Mouse (Mus musculus): Measurements from ENCODE around the gene Haus7.
"Not testable (repeated sequence)": the region's sequence is repeated elsewhere in the genome, so short reads cannot be mapped to it uniquely, and the experiment has no call there.

The Haus7 gene

DNA sequence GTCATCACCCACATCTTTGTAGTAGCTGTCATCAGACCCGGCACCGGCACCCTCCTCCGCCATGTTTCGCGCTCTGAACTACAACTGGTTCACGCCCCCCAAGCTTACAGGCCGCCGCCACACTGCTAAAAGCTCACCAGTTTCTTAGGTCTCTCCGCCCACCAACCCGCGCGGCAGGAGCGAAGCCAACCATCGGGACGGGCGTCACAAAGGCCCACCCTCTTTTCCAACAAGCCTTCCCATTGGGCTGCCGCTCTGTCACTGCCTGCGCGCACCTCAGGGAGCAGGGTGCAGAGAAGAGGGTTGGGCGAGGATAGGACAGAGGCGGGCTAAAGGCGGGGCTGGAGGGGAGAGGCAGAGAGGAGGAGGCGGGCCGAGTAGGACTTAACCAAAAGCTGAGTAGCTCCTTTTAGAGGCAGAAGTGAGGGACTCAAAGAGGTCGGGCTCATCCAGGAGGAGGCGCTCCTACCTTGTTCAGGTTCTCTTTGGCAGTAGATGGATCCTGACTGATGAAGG is at the start of gene Haus7:
TSS of gene Haus7 (minus strand) at position 168 of the 516 bp plus-strand sequence.
- peak; percentile 91 for DNase-seq

DNA sequence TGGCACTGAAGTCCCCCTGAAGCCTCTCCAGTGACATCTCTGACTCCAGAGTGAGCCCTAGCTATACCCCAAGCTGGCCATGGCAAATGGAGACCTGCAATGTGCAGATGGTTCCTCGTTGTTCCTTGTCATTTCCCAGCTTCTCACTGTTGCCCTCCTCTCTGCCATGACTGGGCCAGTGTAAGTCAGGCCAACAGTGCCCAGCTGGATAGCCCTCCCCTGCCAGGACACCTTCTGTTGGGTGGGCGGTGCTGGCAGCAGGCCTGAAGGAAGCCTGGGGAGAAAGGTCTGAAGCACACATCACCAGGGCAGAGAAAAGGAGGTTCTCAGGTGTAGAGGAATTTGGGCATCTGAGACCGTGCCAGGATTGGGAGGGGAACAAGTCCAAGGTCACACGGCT is 47.7 kb upstream of the Haus7 start:
- no peak for DNase-seq

DNA sequence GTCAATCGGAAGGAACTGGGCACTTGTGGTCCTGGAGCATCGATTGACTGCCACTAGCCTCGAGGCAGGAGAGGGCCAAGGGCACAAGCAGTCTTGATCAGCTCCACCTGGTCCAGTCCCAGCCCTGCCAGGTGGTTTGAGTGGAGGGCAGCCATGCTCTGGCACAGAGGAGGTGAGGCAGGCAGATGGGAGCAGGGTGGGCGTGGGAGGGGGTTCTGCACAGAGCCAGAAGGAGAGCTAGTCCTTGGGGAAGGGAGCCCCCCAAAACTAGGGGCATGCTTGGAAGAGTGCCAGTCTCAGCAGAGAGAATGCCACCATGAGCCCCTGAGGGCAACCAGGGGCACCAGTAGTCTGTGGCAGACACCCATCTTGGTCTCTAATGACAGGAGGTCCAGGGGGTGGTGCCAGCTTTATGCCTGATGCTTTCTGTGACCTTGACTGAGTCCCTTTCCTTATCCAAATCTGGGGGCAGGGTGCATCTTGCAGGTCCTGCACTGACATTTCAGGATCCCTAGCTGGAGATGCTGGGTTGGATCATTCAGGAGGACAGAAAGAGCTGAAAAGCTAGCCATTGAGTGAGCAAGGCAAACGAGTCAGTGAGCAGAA is 46.4 kb upstream of the Haus7 start:
- DNase-seq = no peak

DNA sequence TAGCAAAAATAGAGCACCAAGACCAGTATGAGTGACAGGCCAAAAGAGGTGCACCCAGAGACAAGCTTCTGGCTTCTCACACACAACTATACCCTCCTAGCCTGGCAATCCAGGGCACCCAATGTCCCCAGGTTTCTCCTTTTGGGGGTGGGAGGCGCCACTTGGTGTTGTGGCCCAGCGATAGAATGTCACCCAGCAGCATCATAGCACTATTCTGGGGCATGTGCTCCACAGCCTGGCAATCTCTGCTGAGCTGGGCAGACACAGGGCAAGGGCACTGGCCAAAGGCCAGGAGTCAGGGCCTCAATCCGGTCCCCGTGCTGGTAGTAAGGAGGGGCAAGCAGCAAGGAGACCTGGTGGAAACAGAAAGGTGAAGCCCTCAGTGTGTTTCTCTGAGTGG is 37.9 kb upstream of the Haus7 start:
- DNase-seq = no peak

DNA sequence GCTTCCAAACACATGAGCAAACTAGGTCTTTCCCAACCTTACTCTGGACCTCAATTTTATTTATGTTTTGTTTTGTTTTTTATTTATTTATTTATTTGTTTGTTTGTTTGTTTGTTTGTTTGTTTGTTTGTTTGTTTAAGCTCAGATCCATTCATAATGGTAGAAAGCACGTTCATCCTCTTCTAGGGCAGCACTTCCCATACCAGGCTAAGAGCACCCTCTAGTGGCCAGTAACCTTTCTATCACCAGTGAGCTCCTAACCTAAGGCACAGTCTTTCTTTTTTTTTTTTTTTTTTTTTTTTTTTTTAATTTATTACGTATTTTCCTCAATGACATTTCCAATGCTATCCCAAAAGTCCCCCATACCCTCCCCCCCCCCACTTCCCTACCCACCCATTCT is 34.7 kb upstream of the Haus7 start:
- not testable (repeated sequence) for DNase-seq

DNA sequence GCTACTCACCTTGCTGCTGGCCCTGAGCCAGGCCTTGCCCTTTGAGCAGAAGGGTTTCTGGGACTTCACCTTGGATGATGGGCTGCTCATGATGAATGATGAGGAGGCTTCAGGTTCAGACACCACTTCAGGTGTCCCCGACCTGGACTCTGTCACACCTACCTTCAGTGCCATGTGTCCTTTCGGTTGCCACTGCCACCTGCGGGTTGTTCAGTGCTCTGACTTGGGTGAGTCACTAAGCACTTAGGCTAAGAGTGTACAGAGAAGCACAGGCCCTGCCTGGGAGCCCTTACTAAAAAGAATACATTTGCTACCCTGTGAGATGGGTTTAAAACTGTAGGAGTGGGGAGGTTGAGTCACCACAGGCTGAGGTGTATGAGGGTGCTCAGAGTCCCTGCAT is 32.0 kb upstream of the Haus7 start:
- no peak for DNase-seq

DNA sequence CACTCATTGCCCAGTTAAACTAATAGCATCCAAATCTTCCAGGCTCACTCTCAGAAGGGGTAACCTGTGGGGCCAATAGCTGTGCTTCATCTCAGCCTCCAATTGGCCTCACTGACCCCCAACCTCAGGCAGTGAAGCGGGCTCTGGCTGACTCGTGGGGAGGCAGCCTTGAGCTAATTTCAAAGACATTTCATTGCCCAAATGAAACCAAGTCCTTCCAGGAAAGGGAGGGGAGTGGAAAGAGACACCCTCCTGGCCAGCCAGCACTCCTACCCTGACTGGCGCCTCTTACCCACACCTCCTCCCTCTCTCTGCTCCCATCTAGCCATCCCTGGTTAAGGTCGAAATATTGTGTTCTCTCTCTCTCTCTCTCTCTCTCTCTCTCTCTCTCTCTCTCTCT is 31.3 kb upstream of the Haus7 start:
- no peak for DNase-seq

DNA sequence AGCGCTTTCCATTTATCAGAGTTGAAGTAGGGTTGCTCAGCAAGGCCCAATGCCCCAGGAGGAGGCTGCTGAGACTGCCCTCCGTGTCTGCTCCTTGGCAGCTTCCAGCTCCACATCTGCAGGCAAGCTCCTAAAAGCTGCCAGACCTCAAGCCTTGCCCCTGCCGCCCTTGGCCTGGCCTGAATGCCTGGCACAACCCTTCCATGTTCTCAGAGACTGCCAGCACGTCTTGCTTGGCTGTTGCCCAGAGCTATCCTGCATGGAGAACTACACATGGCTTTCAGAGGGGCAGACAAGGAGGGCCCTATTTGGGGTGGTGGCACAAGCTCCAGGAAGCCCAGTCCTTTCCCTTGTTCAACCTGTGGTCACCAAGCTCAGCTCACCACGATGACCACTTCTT is 28.1 kb upstream of the Haus7 start:
- DNase-seq = no peak

DNA sequence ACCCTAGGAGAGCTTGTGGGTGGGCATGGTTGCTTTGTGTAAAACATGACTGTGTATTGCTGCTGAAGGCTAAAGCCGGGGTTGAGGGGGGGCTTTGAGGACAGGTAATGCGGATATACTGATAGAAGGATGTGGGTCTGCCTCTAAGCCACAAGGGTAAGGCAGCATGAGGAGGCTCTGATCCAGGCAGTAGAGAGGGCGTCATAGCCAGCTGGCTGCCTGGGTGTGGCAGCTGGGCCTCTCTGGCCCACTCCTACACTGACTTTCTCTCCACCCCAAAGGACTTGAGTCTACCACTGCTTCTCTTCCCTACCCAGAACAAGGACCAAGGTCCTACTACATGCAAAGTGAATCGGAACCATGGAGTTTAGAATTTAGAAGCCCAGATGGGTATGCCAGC is 26.0 kb upstream of the Haus7 start:
- DNase-seq = no peak

DNA sequence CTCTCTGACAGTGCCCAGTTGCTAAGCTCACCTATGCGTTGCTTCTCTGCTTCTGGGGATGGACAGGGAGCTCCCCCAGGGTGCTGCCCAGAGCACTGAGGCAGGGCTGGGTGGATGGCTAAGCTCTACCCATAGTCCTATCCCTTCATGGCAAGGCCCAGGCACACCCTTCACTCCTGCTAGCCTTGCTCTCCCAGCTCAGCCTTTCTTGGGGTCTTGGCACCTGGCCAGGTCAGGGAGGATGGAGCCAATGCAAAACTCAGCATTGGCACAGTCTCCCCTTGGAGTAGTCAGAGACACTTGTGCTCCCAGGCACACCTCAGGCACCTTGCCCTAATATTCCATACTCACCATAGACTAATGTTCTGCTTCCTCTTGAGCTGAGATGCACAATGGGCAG is 25.2 kb upstream of the Haus7 start:
- no peak for DNase-seq

DNA sequence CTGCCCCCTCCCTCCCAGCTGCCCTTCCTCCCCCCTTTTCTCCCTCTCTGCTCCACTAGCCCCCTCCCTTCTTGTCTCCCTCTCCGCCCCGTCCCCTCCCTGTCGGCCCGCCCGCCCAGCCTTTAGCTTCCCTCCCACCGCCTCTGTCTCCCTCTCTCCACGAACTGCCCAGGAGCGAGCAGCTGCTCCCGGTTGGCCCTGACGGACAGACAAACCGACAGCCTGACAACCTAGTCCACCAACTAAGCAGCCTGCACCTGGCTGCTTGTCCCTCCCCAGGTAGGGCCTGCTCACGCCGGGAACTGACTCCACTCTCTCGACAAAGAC is 24.6 kb upstream of the Haus7 start, which contains the start of gene Bgn:
TSS of gene Bgn (plus strand) at position 119 of the 327 bp plus-strand sequence.
- no peak for DNase-seq

DNA sequence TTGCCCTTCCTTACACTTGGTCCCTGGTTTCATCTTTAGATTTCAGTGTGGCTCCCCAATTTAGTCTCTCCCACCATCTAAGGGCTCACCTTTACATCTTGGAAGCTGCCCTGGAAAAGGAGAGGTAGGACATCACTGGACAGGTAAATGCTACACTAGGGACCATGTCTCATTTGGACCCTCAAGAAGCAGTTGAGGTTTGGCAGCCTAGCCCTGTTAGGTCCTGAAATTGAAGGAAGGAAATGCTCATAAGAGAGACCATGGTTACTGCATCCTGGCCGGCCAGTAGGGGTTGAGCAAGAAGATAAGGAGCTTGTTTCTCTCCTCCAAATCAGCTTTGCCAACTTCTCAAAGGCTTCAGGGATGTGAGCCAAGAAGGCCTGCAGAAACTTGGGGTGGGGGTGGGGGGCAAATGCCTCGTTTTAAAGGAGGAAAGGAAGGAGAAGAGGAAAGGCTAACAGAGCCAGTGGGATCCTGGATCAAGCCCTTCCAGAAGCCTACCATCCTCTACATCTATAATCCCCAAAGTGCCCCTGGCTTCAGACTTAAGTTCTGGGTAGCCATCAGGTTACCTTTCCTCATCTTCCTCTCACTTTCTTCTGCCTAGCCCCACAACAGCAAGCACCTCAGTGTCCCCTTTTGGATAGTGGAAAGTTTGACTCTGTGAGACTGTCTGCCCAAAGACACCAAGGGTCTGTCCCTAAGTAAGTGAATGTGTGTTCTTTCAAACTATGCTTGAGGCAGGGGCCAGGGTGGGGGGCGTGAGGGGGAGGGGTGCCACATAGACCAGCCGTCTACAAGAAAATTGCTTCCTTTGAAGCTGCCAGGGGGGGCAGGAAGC is 24.0 kb upstream of the Haus7 start:
- no peak for DNase-seq

DNA sequence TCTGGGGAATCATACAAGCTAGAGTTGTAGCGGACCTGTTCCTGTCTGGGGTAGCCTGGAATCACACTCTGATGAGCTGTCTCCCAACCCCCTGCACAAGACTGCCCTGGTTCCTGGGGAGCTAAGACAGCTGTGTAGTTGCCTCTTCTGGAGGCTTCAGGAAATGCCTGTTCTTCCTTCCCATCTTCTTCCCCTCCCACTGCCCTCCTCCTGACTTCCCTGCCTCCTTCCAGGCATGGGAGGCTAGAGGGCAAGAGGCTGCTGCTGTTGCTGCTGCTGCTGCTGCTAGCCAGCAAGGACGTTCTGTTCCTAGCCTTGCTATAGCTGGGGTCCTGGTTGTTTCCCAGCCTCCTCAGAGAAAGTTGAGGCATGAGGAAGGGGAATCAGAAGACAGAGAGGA is 21.5 kb upstream of the Haus7 start:
- DNase-seq = no peak

DNA sequence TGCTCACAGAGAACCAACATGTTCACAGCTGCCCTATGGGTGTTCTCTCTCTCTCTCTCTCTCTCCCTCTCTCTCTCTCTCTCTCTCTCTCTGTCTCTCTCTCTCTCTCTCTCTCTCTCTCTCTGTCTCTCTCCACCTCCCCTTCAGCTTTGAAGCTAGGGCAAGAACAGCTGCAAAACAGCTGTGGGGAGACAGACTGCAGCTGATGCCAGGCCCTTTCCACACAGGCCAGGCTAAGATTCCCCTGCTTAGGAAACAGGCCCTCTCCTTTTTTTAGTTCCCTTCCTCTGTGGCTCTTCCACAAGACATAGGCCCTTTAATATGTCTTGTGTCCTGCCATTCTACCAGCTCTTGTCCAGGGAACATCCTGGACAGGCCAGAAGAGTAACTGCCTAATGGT is 20.8 kb upstream of the Haus7 start:
- DNase-seq = no peak

DNA sequence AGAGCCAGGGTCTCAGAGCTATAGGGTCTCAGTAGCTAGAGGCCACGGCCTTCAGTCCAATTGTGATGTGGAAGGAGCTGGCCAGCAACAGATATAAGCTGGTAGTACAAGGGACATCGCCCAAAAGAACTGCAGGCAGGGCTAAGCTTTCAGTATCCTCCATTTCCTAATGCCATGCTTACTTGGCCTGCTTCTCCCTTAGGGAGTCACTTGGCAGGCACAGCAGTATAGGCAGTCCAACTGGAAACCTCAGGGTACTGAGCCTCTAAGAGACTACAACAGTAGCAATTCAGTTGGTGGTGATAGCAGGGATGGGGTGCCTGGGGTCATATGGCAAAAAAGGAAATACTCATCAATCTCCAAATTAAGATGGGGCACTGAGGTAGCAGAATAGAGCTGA is 18.7 kb upstream of the Haus7 start:
- no peak for DNase-seq

DNA sequence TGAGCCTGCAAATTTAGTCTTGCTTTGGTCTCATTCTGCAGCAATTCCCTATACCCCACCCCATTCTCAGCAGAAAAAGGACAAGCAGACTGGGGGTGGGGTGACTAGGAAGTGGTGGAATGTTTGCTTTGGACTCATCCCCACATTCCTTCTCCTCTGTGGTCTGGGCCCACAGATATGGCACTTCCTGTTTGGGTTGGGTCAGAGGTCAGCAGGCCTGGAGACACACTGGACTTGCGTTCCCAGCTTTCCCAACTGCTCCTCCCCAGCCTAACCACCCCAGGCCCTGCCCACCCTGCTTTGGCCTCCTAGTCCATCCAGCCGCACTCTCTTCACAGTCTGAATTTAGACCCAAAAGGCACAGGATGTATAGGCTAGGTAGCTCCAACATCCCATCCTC is 17.8 kb upstream of the Haus7 start:
- no peak for DNase-seq

DNA sequence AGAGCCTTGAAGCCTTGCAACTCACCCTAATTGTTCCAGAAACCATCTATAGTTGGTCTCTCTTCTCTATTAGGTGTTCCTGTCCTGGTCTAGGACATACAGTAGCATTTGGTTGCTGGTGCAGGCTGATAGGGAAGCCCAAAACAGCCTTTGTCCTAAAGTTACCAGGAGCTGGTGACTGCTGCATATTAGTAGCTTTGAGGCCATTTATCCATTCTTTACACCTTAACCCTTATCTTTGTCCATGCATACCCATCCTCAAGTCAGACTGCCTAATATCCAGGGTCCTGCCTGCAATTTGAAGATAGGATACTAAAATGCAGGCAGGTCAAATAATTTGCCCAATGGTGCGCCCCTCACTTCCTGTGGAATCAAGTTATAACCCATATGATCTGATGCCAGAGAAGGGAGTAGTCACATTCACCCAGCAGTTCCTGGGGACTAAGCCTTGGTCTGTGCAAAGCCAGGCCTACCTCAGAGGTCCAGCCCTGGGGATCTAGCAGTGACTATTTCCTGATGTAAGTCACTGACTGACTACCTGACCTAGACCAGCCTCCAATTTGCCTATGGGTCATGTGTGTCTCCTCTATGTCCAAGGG is 16.9 kb upstream of the Haus7 start:
- DNase-seq = no peak

DNA sequence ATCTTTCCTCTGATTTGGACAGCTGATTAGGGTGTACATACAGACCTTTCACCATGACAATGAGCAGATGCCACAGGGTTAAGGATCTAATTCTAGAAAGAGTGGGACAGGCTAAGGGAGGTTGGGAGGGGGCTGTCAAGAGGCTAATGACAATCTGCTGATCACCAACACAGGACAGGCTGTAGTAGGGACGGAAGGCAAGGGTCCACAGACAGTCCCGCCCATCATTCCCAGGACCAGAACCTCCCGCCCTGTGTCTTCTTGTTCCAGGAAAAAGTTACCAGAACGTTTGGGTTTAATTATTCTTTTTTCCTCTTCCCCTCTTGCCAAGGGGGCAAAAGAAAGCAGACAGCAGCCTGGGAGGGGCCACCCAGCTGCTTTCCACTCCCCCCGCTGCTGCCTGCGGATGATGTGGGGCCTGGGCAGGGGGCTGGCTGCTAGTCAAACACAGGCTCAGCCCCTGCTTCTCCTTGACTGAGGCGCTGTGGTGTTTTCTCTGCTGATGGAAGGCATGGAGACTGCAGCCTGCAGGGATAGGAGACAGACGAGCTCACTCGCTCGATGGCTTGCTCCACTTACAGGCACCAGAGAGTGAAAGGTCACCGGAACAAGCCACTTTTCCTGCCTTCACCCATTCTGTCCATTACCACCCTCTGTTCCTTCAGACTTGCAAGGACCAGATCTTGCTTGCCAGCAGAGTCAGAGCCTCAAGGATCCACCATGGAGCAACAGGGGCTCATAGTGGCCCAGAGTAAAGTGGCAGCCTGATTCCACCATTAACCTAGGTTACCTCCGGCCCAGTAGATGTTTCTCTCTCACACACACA is 15.7 kb upstream of the Haus7 start:
- no peak for DNase-seq

DNA sequence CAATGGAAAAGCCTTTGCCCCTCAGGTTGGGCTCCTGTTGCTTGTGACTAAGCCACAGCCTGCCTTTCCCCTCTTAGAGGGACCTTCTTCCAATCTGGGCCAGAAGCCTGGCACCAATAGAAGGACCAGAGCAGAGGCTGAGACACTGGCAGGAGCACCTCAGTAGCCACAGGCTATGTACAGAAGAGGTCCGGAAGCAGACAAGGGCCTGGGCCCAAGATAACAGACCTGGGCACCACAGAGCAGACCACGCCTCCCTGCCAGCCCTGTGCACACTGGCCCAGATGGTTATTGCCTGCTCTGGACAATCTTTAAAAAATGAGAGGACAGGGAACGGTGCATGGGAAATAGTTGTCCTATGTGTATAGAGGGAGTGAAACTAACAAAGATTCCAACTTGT is 12.9 kb upstream of the Haus7 start:
- DNase-seq = no peak

DNA sequence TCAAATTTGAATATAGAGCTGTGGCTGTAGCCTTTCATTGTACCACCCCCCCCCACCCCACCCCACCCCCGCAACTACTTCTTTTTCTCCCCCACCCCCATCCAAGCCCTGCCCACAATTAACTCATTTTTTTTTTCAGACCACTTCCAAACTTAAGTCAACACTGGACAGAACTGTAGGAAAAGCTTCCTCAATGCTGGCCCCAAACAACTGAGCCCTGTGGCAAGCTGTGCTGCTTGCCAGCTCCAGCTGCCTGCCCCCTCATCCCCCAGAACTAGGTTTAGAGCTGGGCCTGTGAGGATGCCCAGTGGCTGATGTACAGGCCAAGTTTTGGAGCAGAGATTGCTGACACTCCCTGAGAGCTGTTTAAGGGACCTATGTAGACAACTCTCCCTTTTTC is 9.9 kb upstream of the Haus7 start:
- no peak for DNase-seq

DNA sequence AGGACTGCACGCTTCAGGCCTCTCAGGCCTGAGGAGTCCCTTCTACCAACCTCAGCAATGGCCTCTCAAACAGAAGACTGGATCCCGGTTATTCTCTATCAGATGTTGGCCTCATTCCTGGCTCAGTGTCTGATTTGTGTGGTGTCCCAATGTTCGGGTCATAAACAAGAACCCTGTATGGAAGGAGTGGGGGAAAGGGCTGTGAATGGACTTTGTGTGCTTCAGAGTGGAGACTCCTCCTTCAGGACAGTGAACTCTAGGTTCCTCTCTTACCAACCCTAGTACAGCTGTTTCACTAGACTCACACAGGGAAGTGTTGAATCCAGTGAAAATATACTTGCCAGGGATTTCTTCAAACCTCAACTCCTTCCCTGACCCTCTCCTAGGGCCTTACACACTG is 9.5 kb upstream of the Haus7 start:
- no peak for DNase-seq

DNA sequence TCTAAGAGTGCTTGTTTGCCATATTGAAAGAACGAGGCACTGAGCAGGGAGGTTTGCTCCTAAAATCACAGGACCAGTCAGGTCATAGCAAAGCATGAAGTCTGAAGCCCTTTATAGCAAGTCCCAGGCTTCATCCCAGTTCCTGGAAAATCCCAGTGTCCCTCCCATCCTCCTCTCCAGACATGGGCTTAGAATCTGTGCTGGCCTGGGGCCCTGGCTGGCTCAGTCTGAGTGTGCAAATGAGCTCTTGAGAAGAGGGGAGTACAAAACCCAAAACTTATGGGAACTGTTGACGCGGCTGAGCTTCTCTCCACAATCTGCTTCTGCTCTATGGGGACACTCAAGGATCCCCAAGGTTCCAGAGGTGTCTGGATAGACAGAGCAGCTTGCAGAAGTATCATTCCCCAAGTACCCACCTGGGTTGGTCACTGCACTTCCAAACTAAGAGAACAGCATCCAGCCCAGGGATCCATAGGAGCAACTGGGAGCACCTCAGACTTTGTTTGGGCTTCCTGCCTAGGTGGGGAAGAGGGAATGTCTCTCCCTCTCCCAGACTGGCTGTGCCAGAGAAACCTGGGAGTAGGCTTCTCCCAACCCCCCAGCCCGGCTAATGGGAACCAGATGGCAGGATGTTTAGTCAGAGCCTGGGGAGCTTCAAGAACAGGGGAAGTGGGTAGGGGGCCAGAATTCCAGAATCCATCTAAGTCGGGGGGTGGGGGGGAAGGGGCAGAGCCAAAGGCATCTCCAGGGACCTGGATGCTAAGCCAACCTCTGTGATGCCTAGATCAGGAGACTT is 8.8 kb upstream of the Haus7 start:
- DNase-seq = no peak
